Mouse (Mus musculus): ENCODE measurements at regions not wholly inside any gene's neighbourhood (a gene's known extent, or its start where the extent isn't known, plus 50 kb on each side); places are given as distances from the start of the nearest gene placed in this dataset.

DNA sequence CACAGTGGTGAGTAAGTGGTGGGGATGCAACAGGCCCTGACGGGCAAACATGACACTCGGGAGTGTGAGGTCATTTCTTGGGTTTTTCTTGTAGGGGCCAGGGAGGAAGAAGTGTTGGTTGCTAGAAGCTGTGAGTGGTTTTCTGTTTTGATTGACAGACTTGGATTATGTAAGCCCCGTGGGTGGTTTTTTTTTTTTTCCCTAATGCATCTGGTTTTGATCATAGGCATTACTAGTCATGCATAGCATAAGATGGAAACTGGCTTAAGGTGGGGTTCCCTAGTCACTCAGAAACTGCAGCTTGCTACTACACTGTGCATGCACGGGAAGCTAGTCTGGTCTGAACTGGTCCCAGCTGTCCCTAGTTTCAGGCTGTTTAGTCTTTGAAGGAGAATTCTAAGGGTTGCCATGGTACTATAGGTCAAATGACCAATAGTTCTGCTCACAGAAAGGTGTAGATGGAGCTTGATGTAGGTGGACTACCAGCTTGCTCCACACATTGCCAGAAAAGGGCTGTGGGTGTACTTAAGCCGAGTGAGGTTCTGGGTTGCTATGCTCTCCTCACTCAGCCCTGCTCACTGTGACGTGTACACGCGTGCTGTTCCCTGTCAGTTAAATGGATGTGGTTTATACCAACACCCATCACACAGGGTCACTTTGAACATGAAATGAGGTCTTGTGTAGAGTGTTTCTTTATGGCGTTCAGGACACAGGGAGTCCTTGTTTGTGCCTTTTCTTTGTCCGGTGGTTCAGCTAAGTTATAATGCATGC is 301.9 kb downstream of the Fut8 start:
- WGBS = 76% methylated on average over 10 of the region's 10 CpGs
- H3K4me2 ChIP-seq = no peak overlapping the region
- ATAC-seq (ENCODE audit: borderline replicate concordance, extremely low read depth, low FRiP score, low TSS enrichment) = no peak

DNA sequence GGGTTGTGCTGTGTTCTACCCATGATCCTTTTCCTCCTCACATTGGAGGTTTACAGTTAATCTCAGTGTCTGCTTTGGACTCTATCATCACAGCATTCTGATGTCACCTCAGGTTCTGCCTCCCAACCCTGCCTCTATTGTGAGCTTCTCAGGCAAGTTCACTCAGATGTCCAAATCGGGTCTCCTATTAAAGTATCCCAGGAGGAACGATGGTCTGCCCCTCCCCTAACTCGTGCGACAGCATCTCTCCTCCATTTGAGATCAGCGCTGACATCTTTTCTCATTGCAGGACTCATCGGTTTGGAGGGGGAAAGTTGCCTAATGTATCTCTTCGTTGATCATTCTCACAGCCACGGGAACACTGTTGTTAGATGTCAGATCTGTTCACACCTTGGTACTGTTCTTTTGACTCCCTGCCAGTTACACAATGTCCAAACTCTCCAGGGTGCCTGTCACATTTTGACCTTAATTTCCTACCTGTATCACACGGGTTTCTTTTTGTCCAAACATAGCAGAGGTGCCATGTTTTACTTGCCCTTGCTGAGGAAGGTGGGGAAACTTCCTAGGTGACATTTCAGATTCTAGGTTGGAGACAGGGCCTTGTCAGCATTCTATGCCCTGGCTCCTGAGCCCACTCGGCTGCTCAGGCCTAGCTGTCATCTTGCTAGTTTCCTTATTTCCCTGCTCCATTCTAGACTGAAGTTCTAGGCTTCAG is 303.3 kb downstream of the Fut8 start:
- Histone ChIP-seq H3K36me3 (no peaks in the 10 kb centered on the region), H3K9me3 (no peaks in the 10 kb centered on the region), H3K27me3 (no peaks in the 10 kb centered on the region; the same call in 1 of the 2 replicates), H3K4me2 (no peak overlapping the region), H3K9ac (no peak overlapping the region), H3K4me1 (no peaks in the 10 kb centered on the region), H3K27ac (no peak overlapping the region), H3K4me3 (no peak overlapping the region)
- WGBS = 69% methylated on average over 10 of the region's 10 CpGs
- ATAC-seq (ENCODE audit: borderline replicate concordance, extremely low read depth, low FRiP score, low TSS enrichment) = no peak

More for the DNA sequence above, 301.9 kb downstream of the Fut8 start:
- no peak overlapping the region for H3K27ac ChIP-seq
- H3K36me3 ChIP-seq = no peaks in the 10 kb centered on the region
- no peak overlapping the region for H3K9ac ChIP-seq
- H3K9me3 ChIP-seq = no peaks in the 10 kb centered on the region
- no peak overlapping the region for H3K4me3 ChIP-seq
- no peaks in the 10 kb centered on the region; the same call in 1 of the 2 replicates for H3K27me3 ChIP-seq
- no peaks in the 10 kb centered on the region for H3K4me1 ChIP-seq

DNA sequence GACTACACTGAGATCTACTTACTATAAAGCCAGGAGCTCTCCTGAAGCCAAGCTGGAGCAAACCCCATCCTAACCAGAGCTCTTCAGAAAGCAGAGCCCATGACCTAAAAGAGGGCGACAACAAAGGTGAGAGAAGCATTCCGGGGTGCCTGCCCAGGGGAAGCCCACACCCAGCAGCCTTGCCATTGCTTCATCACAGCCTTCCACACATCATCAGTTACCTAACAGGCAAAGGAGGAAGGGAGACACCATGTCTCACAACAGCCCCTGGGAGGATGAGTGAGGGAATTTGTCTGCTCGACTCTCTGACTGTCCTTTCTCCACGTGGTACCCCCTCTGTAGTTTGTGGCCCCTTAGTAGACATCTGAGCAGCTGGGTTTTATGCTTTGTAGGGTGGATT is 303.9 kb downstream of the Fut8 start:
- H3K9me3 ChIP-seq = no peaks in the 10 kb centered on the region
- WGBS = 63% methylated on average over 4 of the region's 4 CpGs
- no peaks in the 10 kb centered on the region for H3K4me1 ChIP-seq
- no peak overlapping the region for H3K27ac ChIP-seq
- no peak overlapping the region for H3K4me3 ChIP-seq
- H3K9ac ChIP-seq = no peak overlapping the region
- ATAC-seq (ENCODE audit: borderline replicate concordance, extremely low read depth, low FRiP score, low TSS enrichment) = no peak
- no peak overlapping the region for H3K4me2 ChIP-seq
- no peaks in the 10 kb centered on the region; the same call in 1 of the 2 replicates for H3K27me3 ChIP-seq
- no peaks in the 10 kb centered on the region for H3K36me3 ChIP-seq

DNA sequence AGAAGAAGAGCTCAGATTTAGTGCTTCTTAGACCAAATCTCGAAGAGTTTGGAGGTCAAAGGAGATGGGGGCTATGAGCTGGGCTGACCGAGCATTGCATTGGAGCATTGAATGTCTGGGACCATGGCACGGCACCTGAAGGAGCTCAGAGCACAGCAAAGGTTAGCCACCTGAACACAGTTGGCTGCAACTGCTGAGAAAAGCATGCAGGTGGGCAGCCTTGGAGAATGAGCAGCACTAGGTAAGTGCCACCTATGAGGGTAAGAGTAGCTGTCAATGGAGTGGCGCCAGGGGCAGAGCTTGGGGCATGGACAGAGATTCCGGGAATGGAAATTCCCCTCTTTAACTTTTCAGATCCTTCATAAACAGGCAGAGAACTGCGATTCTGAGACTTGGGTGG is 305.7 kb downstream of the Fut8 start:
- H3K9ac ChIP-seq = no peak overlapping the region
- no peaks in the 10 kb centered on the region for H3K9me3 ChIP-seq
- H3K27me3 ChIP-seq = no peaks in the 10 kb centered on the region; the same call in 1 of the 2 replicates
- 75% methylated on average over 6 of the region's 6 CpGs for WGBS
- no peaks in the 10 kb centered on the region for H3K36me3 ChIP-seq
- no peaks in the 10 kb centered on the region for H3K4me1 ChIP-seq
- H3K4me2 ChIP-seq = no peak overlapping the region
- H3K4me3 ChIP-seq = no peak overlapping the region
- ATAC-seq (ENCODE audit: borderline replicate concordance, extremely low read depth, low FRiP score, low TSS enrichment) = no peak
- H3K27ac ChIP-seq = no peak overlapping the region

DNA sequence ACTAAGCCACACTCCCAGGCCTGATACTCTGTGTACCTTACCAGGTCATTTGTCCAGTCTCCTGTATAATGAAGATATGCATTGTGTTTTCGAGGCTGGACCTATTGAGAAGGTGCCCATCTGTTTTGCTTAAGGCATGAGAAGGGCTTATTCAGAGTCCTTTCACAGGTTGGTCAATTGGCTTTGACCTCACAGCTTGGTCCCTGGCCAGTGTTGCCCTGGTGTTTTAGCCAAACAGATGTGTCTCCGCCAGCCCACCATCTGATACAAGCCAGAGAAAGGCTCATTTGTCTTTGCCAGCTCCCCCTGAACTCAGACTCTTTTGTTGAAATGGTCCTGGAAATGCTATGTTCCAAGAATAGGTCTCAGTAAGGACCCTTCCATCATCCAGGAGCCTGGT is 308.2 kb downstream of the Fut8 start:
- Histone ChIP-seq H3K4me3 (no peak overlapping the region), H3K27me3 (no peaks in the 10 kb centered on the region; the same call in 1 of the 2 replicates), H3K27ac (no peak overlapping the region), H3K9ac (no peak overlapping the region), H3K36me3 (no peaks in the 10 kb centered on the region), H3K9me3 (no peaks in the 10 kb centered on the region), H3K4me2 (no peak overlapping the region), H3K4me1 (no peaks in the 10 kb centered on the region)
- no peak for ATAC-seq (ENCODE audit: borderline replicate concordance, extremely low read depth, low FRiP score, low TSS enrichment)
- 61% methylated on average over 2 of the region's 2 CpGs for WGBS

DNA sequence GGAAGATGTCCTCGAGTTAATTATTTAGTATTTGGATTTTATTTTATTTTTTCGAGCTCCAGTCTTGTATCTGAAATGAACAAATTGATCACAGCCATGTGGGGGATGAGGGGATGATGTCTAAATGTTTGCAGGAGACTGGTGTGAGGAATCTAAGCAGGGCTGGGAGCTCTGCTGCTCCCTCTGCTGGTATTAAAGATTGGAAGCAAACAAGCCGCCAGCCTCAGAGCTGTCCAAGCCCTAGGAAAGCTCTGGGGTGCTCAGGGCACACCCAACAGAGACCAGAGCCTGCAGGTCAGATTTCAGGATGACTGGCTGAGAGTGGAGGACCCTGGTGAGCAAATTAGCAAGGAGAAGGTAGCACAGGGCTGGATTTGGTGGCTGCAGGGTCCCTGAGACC is 330.4 kb downstream of the Fut8 start:
- no peaks in the 10 kb centered on the region for H3K4me1 ChIP-seq
- no peak overlapping the region for H3K27ac ChIP-seq
- no peak overlapping the region for H3K9ac ChIP-seq
- no peaks in the 10 kb centered on the region for H3K36me3 ChIP-seq
- WGBS = 8% methylated on average over 3 of the region's 3 CpGs
- H3K27me3 ChIP-seq = no peaks in the 10 kb centered on the region
- no peak overlapping the region for H3K4me2 ChIP-seq
- no peak for ATAC-seq (ENCODE audit: borderline replicate concordance, extremely low read depth, low FRiP score, low TSS enrichment)
- no peak overlapping the region for H3K4me3 ChIP-seq
- H3K9me3 ChIP-seq = no peaks in the 10 kb centered on the region

DNA sequence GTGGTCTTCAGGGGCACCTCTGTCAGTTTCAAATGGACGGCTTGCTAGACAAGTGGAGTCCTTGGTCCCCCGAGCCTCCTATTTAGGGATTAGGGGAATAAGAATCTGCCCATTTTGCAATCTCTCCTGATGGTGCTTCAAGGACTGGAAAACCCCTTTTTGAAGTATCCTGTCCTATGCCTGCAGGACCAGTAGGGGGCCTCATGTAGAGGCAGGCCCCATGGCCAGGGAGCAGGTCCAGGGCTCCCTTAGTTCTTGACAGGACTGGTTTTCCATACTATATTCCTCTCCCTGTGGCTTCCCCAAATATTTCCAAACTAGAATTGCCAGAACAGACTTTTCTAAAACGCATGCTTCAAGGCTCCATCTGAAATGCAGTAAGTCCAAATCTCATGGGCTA is 332.6 kb downstream of the Fut8 start:
- 82% methylated on average over 3 of the region's 3 CpGs for WGBS
- no peak overlapping the region for H3K27ac ChIP-seq

DNA sequence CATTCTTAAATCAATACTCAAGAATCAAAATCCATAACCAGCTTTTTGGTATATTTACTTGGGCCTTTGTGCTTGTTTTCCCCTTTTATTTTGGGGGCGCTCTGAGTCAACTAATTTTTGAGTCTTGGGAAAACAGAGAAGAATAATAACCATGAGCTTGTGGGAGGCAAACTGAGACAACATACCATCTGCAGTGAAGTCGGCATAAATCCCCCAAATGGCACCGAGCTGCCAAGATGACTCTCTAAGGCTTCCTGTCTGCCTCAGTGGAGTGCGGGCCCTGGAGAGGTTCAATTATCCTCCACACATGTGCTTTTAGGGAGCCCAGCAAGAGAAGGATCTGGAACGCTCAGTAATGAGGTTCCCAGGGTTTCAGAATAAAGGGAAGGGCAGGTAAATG is 333.1 kb downstream of the Fut8 start:
- no peaks in the 10 kb centered on the region for H3K36me3 ChIP-seq
- no peaks in the 10 kb centered on the region for H3K4me1 ChIP-seq
- no peak for ATAC-seq (ENCODE audit: borderline replicate concordance, extremely low read depth, low FRiP score, low TSS enrichment)
- no peaks in the 10 kb centered on the region for H3K27me3 ChIP-seq
- no peak overlapping the region for H3K4me2 ChIP-seq
- no peak overlapping the region for H3K4me3 ChIP-seq
- no peak overlapping the region for H3K9ac ChIP-seq
- H3K9me3 ChIP-seq = no peaks in the 10 kb centered on the region
- 86% methylated on average over 5 of the region's 5 CpGs for WGBS
- H3K27ac ChIP-seq = no peak overlapping the region

More for the DNA sequence above, 332.6 kb downstream of the Fut8 start:
- Histone ChIP-seq H3K4me3 (no peak overlapping the region), H3K36me3 (no peaks in the 10 kb centered on the region), H3K4me1 (no peaks in the 10 kb centered on the region), H3K9ac (no peak overlapping the region), H3K9me3 (no peaks in the 10 kb centered on the region), H3K4me2 (no peak overlapping the region), H3K27me3 (no peaks in the 10 kb centered on the region)
- ATAC-seq (ENCODE audit: borderline replicate concordance, extremely low read depth, low FRiP score, low TSS enrichment) = no peak

DNA sequence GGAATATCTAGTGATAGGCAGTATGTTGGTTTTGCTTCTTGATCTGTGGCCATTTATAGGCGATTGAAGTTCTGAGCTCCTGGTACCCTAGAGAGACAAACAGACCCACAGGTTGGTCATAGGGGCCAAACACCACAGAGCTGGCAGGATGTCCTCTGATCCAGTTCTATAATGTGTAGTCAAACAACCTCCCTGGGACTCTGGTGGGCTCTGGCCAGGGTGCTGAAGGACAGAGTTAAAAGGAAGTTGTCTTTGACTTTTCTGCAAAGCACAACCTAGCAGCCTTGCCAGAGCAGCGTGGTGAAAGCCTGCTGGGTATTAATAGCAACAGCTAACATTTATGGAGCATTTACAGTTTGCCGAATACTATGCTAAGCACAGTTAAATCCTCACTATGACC is 337.1 kb downstream of the Fut8 start:
- WGBS = 50% methylated on average over 3 of the region's 3 CpGs
- Histone ChIP-seq H3K27ac (no peak overlapping the region), H3K9ac (no peak overlapping the region), H3K4me1 (no peaks in the 10 kb centered on the region), H3K4me2 (no peak overlapping the region), H3K9me3 (no peaks in the 10 kb centered on the region), H3K4me3 (no peak overlapping the region), H3K36me3 (no peaks in the 10 kb centered on the region), H3K27me3 (no peaks in the 10 kb centered on the region)
- no peak for ATAC-seq (ENCODE audit: borderline replicate concordance, extremely low read depth, low FRiP score, low TSS enrichment)

DNA sequence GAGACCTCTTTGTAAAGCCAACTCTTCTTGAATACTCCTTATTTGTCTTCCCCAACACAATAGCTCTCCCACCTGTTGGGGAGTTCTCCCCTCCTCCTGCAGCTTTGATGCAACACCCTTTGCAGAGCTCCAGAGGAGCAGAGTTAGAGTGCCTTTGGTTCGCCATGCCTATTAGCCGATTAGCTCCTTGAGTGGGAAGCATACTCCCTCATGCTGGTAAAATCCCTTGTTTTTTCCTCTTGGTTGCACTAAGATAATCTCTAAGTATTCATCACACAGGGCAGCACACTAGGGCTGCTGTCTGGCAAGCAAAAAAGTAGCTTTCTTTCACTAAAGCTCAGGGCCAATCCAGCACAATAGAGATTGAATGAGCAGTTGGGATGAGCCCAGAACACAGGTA is 350.4 kb downstream of the Fut8 start:
- Histone ChIP-seq H3K27me3 (no peaks in the 10 kb centered on the region), H3K4me2 (no peak overlapping the region), H3K27ac (no peak overlapping the region), H3K9ac (no peak overlapping the region), H3K36me3 (no peaks in the 10 kb centered on the region), H3K4me3 (no peak overlapping the region), H3K9me3 (no peaks in the 10 kb centered on the region), H3K4me1 (no peaks in the 10 kb centered on the region)
- 82% methylated on average over 2 of the region's 2 CpGs for WGBS
- ATAC-seq (ENCODE audit: borderline replicate concordance, extremely low read depth, low FRiP score, low TSS enrichment) = no peak

DNA sequence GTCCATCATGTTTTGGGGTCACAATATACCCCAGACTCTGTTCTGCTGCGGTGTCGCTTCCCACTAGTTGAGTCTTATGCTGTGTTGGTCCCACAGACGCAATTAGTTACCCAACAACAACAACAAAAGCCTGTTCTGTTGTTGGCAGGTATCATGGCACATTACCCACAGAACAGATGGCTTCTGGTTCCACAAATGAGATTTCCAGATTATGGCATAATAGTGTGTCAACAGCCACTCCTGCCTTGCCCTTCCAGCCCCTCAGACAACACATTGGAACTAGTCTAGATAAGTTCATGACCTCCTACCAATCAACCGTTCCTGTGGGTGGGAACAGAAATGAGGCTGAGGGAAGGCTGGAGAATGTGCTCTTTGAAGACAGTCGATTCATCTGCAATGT is 351.5 kb downstream of the Fut8 start:
- no peak for ATAC-seq (ENCODE audit: borderline replicate concordance, extremely low read depth, low FRiP score, low TSS enrichment)
- Histone ChIP-seq H3K9me3 (no peaks in the 10 kb centered on the region), H3K4me3 (no peak overlapping the region), H3K27ac (no peak overlapping the region), H3K36me3 (no peaks in the 10 kb centered on the region), H3K27me3 (no peaks in the 10 kb centered on the region), H3K4me2 (no peak overlapping the region), H3K4me1 (no peaks in the 10 kb centered on the region), H3K9ac (no peak overlapping the region)
- 61% methylated on average over 5 of the region's 5 CpGs for WGBS

DNA sequence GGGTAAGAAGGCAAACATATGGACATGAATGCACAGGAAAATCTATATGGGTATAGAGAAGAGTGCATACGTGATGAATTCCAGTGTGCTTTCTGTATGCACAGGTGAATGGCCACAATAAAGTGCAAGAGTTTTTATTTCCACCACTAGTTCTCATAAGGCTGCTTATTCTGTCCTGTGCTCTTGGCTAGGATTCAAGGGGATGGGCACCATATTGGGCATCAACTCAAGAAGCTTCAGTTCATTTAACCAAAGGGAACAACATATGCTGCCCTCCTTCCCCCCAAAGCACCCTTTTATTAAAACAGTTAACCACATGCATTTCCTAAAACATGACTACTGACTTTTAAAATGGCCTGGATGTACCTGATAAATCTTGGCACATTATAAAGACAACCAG is 356.2 kb downstream of the Fut8 start:
- Histone ChIP-seq H3K36me3 (no peaks in the 10 kb centered on the region), H3K9me3 (no peaks in the 10 kb centered on the region), H3K27me3 (no peaks in the 10 kb centered on the region), H3K4me2 (no peak overlapping the region), H3K4me1 (peaks cover 13% of the 10 kb centered on the region), H3K9ac (no peak overlapping the region), H3K4me3 (no peak overlapping the region), H3K27ac (no peak overlapping the region)
- no peak for ATAC-seq (ENCODE audit: borderline replicate concordance, extremely low read depth, low FRiP score, low TSS enrichment)
- WGBS = 81% methylated on average over 1 of the region's 1 CpGs
